Mouse (Mus musculus) cerebellum, postnatal 14 days (tissue): ENCODE measurements around the gene Fate1.
"Not testable (repeated sequence)": the region's sequence is repeated elsewhere in the genome, so short reads cannot be mapped to it uniquely, and the experiment has no call there.

Source experiments
- DNase-seq, 2 experiments: peaks; one replicate each; pipeline ENCODE4 v3.0.0; 2021; ENCODE audit warnings: mixed read lengths in 2 of 2

Fate1 gene

DNA sequence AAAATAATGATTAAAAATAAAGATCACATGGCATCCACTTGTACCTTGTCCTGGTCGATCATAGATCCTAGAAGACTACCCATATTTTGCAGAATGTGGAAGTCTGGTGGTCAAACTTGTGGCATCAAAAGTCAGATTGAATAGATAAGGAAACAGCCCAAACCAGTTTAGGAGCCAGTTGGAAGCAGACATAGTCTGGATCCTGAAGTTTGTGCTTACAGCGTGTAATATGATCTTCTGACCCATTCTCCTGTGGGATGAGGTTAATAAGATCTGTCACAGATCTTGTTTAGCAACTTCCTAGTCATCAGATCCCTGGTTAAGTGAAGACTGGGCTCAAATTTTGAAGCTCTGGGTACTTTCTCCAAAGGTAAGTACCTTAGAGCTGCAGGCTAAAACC is at the start of gene Fate1:
Gene Fate1, plus strand, starts transcription at position 301 of the 400 bp plus-strand sequence.
- no peak for DNase-seq

- DNase-seq: peak; percentile 60 to 72
Measured at GRCm38 (mm10) chrX:71946631-71947030, 26.2 kb upstream of the Fate1 start.

GRCm38 (mm10) chrX:71958366-71958765 is 14.4 kb upstream of the Fate1 start:
- no peak for DNase-seq

DNA sequence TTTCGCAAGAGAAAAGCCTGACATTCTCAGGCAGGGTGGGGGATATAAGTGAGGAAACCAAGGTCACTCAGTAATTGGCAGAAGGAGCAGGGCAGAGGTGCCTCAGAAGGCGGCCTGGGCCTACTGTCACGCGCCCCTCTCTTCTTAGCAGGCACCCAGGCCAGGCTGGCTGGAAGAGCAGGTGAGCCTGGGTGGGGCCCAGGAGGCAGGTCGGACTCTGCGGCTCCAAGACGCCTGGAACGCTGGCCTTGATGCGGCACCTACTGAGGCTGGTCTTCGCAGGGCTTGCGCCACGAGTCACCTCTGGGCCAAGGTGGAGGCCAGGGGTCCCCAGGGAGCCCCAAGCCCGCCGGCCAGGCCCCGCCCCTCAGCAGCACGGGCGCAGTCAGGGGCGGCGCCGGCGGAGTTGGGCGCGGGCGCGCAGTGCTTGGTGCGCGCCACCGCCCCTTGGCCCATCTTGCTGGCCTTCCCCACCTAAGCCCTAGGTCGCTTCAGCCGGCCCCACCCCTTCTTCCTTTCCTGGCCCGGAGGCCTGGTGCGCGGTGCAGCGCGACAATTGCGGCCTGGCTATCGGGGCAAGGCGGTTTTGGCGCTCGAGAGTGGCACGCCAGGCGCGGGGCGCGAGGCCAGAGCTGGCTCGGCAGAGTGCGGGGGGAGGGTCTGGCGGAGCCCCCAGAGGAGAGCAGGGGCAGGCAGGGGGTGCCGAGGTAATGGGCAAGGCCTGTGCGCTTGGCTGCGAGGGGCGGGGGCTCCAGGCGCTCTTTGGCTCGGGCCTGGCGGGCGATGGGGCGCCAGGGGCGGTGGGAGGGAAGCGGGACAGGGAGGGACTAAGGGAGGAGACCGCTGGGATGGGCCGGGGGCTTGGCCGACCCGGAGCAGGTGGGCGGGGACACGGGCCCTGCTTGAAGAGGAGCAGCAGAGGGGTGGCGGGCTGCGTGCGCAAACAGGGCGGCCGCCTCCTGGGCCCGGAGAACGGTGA is 10.4 kb upstream of the Fate1 start, which contains the start of gene Prrg3:
Gene Prrg3, plus strand, starts transcription at position 552 of the 979 bp plus-strand sequence.
- DNase-seq: peak; percentile 67 to 71

GRCm38 (mm10) chrX:71963275-71963912 is 9.4 kb upstream of the Fate1 start:
- DNase-seq: no peak

DNA sequence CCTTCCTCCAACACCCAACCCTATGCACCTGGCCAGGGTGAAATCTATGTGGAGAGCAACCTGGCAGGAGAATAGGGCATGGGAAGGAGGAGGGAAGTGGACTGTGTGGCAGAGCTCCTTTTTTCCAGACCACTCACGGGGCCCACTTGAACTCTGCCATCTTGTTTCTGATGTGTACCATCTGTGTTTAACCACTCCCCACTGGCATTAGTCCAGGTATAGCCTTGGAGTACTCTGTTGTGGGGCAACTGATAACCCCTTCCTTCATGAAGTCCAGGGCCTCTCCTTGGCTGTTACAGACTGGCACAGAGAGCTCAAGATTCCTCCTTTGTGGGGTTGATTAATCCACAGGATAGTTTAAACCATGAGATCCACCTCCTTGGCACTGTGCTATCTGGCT is 4.6 kb upstream of the Fate1 start:
- DNase-seq: no peak

GRCm38 (mm10) chrX:71968816-71969215 is 4.0 kb upstream of the Fate1 start:
- no peak for DNase-seq

GRCm38 (mm10) chrX:71971325-71971724 is 1.5 kb upstream of the Fate1 start:
- no peak for DNase-seq

DNA sequence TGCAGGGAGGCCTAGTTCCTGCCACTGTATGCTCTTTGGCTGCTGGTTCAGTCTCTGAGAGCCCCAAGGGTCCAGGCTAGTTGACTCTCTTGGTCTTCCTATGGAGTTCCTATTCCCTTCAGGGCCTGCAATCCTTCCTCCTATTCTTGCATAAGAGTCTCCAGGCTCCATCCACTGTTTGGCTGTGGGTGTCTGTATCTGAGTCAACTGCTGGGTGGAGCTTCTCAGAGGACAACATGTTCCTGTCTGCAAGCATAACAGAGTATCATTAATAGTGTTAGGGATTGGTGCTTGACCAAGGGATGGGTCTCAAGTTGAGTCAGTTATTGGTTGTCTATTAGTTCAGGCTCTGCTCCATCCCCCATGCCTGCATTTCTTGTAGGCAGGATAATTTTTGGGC is 4.9 kb downstream of the Fate1 start:
- not testable (repeated sequence) for DNase-seq

GRCm38 (mm10) chrX:71980443-71980842 is 7.7 kb downstream of the Fate1 start:
- no peak for DNase-seq

- DNase-seq: no peak
Measured at GRCm38 (mm10) chrX:71981322-71981721, 8.5 kb downstream of the Fate1 start.

GRCm38 (mm10) chrX:71983205-71983604 is 10.4 kb downstream of the Fate1 start:
- DNase-seq: no peak

- peak; percentile 5 to 31 for DNase-seq
Measured at GRCm38 (mm10) chrX:71983775-71984174, 11.0 kb downstream of the Fate1 start.

DNA sequence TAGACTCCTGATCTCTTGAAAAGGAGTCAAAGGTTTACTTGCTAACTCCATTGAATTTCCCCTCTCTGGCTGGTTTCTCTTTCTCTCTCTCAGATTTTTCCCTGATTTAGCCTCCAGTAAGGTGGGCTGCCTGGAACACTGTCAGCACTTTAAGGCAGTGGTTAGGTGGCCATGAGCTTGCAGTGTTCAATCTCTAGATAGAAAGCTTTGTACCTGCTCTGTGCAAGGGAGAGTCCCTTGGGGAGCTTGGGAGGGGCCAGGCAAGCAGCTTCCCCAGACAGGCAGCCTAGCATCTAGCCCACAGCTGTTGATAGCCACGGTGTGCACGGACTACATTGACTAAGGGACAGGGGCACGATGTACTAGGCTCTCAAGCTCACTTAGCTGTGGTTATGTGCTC is 18.8 kb downstream of the Fate1 start, which contains the start of gene Cnga2:
Gene Cnga2, plus strand, starts transcription at position 301 of the 400 bp plus-strand sequence.
- no peak for DNase-seq

DNA sequence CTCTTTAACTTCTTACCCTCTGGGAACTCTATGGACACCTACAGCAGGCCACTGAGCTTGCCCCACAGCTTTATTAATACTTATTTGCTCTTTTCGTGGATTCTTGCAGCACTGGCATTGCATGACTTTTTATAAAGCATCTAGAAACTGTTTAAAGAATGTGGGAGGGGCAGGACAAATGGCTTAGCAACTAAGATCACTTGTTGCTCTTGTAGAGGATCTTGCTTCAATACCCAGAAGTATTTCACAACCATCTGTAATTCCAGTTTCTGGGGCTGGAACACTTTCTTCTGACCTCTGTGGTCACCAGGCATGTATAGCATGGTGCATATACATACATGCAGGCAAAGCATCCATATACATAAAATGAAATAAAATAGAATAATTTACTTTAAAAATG is 23.2 kb downstream of the Fate1 start:
- DNase-seq: no peak

DNA sequence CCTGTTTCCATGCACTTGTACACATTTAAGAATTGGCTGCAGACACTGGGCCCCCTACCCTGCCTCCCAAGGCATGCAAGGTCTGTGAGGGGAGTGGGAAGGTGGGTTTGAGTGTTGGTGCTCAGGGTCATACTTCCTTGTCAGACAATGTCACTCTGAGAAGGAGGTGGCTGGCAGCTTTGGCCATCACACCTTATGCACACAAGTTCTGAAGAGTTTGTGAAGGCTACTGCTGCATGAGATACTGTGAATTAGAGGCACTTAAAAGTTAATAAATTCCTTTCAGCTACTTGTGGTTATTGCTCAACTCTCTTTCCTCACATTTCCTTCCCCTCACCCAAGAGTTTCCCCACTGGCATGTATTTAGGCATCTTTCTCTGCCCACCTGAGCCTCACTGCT is 37.1 kb downstream of the Fate1 start:
- DNase-seq: no peak

GRCm38 (mm10) chrX:72012236-72012635 is 39.5 kb downstream of the Fate1 start:
- DNase-seq: peak; percentile 27 to 41

DNA sequence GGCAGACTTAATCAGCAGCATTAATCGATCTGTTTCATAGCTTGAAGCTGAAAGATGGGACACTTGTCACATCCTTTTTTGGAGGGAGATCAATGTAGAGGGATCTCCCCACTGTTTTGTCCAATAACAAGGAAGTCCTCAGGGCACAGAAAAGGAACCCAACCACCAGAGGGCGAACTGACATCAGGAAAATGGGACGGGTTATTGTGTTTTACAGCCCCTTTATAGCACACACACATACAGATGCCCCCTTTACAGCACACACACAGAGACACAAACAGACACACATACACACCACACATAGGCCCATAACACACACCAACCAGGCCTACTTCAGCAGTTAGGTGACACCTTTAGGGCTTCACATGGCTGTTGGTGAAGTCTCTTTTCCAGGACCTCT is 40.0 kb downstream of the Fate1 start:
- peak; percentile 51 to 66 for DNase-seq

DNA sequence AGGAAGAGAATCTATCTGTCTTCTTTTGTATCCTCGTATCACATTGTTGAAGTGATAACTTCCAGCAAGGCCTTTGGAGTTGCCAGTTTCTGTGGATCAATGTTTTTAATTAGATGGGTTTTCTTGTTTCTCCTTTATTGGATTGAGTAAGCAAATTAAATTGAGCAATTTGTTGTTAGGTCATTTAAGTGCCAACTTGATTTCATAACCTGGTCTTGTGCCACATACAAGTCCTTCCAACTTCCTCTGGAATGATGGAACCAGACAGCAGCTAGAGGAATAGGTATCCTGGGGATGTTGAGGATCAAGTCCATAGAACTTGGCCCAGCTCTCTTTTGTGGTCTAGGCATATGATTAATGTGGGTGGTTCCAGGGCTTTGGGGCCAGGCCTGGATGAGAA is 49.5 kb downstream of the Fate1 start:
- DNase-seq: no peak

DNA sequence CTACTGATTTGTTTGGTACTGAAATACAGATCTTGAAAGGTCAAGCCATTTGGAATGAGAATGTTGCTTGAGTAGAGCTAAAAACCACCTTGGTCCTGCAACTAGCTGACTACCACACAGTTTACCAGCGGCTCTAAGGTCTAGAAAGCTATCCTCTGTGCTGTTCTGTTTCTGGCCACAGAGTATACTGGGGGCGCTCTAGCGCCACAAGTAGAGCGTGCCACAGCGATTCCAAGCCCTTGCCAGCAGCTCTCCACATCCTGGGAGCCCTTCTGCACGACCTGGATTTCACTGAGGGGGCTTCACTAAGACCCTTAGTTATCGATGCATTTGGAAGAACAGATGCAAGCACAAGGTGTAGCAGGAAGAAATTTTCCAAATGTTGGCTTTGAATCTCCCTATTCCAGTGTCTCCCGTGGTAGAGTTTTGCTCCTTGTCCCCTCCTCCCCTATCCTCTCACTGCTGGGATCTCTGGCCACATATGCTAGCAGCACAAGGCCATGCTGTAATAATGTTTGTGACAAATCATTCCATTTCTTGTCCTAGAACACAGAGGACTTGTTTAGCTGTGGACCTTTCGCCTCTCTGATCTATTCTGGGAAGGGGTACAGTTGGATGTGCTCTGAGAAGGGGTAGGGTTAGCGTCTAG is 50.1 kb downstream of the Fate1 start:
- DNase-seq: peak; percentile 38 to 65

DNA sequence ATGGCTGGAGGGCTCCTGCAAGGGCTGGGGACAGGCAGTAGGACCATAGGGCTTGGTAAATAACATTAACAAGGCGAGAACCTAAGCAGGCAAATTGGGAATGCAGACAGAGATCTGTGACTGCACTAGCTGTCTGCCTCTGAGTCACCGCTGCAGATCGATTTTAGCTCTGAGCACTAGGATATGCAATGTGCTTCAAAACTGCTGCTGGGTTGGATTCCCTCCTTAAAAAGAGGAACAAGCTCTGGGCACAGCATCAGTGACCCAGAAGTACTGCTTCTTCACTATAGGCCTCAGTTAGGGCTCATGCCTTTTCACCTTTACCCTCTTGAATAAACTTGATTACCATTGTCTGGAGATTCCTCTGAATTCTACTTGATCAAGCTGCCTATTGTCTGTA is 50.8 kb downstream of the Fate1 start:
- no peak for DNase-seq
